Mouse (Mus musculus) c-Kit-negative CD71-positive TER-119-positive erythroid progenitor cells, embryonic 14.5 days (primary cell): ENCODE results near the gene Gm6871.
"Not testable (repeated sequence)": the region's sequence is repeated elsewhere in the genome, so short reads cannot be mapped to it uniquely, and the experiment has no call there.

Source experiments
- DNase-seq: peaks from one replicate; pipeline ENCODE4 v3.0.0-alpha.2; 2013; ENCODE audit warnings: low read depth, low spot score

Gene Gm6871

DNA sequence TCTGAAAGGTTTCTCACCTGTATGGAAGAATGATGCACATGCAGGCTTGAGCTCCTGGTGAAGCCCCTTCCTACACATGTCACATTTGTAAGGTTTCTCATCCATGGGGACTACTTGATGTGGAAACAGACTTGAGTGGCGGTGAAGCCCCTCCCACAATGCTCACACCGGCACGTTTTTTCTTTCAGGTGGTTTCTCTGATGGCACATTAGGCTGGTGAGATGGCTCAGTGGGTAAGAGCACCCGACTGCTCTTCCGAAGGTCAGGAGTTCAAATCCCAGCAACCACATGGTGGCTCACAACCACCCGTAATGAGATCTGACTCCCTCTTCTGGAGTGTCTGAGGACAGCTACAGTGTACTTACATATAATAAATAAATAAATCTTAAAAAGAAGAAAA, at the start of gene Gm6871:
Gene Gm6871 (minus strand): TSS at position 101 of the 400 bp plus-strand sequence.
- DNase-seq = not testable (repeated sequence)

DNA sequence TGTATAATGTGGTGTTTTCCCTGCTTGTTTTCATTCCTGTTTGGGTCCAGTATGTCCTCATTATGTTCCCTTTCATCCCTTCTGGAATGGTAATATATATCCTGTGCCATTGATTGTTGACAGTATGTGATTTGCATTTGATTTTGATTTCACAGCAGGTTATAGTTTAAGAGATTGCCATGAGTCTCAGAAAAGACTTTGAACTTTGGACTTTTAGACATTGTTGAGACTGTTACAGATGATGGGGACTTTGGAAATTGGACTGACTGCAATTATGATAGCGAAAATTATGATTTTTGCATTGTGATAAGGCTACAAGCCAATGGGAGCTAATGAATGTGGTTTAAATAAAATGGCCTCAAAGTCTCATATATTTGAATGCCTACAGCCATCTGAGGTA, 42.8 kb upstream of the Gm6871 start:
- not testable (repeated sequence) for DNase-seq

DNA sequence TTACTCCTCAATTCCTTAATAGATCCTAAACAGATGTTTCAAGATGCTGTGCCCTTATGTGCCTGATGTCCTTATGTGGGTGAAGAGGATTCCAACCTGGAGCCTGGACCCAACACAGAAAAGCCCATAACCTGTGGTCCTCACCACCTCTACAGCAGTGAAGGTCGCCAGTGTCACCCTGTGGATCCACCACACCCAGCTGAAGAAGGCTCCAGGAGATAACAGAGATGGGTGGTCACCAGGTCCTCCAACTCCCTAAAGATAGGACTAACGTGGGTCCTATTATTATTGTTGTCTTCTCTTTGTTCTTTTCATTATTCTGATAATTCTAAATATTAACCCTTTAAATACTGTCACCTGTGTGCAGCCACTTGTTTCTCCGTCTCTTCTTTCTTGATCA, 38.2 kb upstream of the Gm6871 start:
- no peak for DNase-seq

DNA sequence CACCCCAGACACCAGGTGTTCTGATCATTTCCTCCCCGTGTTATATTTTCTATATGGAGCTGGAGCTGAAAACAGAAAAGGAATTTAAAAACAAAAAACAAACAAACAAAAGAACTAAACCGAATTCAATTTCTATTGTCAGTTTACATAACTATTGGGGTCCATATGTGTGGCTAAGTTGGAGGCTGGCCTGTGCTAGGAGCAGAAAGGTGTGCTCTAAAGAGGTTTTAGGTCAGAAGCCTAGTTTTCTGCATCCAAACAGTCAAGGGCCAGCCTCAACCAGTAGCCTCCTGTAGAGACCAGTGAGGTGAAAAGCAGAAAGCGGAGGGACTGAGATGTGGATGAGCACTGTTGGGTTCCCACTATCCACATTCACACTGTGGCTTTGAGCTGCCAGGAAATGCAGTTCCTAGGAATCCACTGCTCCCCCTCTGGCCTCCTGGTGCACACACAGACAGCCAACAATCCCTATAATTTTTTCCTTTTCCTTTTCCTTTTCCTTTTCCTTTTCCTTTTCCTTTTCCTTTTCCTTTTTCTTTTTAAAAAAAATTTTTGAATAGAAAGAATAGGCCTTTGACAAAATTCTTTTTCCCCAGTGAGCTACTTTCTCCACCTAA, 26.6 kb upstream of the Gm6871 start:
- no peak for DNase-seq

DNA sequence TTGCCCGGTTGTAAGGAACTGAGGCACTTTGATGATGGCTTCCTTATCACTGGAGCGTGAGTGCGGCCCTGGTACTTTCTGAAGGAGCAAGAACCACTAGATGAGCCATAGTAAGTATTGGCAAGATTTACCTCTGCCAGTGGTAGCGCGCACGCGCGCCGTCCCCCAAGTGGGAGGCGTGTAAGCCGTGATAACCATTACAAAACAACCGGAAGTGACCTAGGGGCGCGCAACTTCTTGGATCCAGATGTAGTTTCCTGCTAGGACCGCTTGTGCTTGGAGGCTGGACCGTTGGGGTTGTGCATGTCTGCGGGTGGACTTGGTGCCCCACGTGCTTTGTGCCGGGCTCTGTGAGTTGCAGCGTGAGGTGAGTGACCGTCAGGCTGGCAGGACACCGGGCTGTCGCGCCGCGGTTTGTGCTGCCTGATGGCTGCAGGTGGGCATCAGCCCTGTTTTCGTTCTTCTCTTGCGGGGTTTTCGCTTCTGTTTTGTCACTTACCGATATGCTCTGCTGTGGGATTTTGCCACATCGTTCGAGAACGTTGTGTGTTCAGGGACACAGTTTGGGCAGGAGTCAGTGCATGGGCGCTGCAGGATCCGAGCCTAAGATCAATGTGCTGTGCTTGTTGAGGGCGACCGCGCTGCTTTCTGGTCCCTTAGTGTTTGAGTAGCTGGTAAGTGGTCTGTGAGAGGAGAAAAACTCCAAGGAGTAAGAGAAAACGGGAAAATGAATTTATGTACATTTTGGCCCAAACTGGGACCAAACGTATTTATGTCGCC, 25.8 kb upstream of the Gm6871 start, which contains the start of gene 2610021A01Rik:
Gene 2610021A01Rik (plus strand): TSS at position 197 of the 780 bp plus-strand sequence.
- DNase-seq = peak; percentile 48

DNA sequence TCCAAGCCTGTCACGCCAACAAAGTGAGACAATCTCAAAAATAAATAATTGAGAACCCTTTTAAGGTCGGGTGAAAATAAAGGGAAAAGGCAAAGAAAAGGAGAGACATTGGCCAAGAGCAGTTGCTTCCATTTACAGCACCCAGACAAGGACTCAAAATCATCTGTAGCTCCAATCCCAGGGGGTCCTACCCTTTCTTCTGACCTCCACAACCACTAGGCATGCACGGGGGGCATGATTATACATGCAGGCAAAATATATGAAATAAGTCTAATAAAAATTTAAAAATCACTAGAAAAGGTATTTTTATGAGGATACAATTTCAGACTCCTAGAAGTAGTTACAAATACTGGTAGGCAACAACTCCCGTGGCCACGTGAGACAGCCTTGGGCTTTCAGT, 25.2 kb upstream of the Gm6871 start:
- no peak for DNase-seq

DNA sequence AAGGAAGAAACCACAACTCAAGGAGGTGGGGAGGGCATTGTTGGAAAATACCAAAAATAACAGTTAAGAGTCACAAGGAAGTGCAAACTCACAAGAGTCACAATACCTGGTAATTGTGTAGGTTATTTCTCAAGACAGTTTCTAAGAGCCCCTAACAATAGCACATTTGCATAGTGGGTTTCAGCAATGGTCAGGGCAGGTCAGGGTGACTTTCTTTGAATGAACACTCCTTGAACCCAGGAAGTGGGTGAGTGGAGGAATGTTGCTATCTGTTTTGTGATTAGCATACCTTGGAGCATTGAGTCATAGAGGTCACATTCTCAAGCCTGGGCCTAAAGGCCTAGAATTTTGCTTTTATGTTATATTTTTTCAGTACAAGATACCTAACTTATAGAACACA, 14.4 kb upstream of the Gm6871 start:
- not testable (repeated sequence) for DNase-seq

DNA sequence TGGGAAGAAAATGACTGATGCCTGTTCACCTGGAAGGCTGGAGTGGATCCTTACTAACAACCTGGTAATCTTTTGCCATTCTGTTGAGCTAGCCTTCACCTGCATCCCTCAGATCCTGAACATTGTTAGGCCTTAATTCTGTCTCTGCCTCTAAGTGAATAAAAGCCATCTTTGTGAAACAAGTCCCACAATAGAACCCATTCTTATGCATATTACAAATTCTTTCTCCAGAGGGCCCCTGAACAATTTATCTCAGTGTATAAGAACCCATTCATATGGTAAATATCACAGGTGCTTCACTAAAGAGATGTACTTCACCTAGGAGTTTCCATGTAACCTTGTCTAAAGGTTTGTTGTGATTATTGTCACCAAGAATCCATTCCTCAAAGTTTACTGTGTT, 8.6 kb upstream of the Gm6871 start:
- no peak for DNase-seq

DNA sequence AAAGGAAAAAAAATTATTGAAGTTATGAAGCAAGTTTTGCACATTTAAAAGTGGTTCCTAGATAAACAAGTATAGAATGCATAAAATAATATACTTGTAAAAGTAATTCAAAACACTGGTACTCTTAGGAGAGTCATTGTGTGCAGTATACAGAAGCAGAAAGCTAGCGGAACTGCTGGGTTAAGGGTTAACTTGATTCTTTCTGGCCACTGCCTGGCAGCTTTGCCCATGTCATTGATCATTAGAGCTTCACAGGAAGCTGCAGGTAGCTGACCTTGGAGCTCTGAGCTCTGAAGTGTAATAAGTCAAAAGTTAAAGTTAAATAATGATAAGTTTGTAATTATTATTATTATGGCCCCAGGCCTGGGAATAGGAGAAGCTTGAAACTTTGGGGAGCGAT, 4.5 kb upstream of the Gm6871 start:
- DNase-seq = no peak

DNA sequence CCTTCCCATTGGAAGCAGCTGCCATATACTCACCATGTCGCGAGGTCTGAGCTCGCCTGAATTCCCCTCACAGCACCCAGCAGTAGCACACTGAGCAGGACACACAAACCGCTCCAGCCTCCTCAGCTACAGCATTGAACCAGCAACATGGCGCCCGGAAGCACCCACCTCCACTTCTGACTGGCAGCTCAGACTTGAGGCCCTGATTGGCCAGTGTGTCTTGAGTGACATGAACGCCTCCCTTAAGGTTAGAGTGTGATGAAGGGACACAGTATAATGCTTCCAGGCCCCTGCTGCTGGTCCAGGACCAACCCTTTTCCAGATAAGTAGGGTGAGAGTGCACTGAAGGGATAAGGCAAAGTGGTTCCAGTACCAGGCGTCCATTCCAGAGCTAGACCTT, 12.8 kb downstream of the Gm6871 start:
- no peak for DNase-seq

DNA sequence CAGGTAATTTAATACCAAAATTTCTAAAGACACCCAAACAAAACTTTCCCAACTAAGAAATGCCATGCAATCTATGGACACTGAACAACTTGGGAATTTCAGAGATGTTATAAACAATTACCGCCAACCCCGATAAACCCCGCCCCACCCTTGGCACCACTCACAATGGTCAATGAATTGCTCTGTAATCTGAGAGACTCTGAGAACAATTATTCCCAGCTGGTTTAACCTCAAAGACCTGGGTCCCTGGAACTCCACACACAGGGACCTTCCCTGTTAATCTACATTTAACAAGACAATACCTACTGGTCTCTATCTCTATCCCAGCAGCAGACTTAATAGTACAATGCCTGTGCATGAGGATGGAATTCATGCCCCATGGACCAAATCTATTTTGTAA, 60.8 kb downstream of the Gm6871 start:
- DNase-seq = no peak

DNA sequence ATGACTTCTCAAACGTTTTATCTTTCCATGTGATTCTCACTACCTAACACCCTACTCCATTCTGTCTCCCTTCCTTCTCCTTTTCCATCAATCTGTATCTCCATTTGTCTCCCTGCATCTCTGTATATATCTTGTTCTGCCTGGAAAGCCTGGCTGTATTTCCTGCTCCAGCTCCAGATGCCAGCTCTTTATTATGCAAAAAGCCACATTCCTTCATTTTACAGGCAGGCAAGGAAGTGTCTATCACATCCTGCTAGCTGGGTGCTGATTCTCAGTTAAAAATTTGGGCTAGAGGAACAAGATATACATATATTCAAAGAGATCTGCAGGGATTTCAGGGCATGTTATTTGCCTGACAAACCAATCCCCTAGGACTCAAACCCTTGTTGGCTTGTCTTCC, 61.3 kb downstream of the Gm6871 start:
- DNase-seq = no peak

DNA sequence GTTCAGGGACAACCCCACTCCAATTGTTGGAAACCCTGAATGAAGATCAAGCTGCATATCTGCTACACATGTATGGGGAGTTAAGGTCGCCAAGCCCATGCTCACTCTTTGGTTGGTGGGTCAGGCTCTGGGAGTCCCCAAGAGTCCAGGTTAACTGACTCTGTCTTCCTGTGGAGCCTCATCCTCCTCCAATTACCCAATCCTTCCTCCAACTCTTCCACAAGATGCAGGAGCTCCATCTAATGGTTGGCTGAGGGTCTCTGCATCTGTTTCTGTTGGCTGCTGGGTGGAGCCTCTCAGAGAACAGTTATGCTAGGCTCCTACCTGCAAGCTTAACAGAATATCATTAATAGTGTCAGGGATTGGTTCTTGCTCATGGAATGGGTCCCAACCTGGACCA, 71.1 kb downstream of the Gm6871 start:
- DNase-seq = no peak

DNA sequence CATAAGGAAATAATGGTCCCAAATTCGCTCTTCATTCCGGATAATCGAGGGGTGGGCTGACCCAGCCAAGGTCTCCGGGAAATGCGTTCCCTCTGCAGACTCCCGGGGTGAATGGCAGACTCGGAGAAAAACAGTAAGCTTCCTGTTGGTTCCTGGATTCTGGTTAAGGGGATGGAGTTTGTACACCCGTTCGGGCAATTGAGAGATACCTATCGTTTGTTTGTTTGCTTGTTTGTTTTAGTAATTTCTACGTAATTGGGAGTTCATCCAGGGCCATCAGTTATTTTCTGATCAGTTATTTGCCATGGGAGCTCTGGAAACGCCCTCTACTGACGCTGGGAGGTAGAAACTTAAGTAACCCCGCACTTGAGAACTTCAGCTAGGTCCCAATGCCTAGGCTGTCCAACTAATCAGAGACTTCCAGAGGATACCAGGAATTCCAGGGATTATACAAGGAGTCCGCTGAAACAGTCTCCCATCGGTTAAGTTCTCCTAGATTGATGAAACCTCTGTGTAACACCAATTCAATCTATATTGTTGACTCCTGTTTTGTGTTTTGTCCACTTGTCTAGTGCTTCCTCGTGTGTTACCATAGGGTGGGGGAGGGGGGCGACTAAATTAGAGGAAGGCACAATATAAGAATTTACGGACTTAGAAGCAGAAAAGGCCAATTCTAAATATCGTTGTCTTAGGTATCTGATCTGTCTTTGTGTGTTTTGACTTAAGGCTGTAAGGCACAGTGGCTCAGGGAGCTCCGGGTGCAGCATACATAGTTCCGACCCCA, 73.1 kb downstream of the Gm6871 start:
- peak; percentile 12 for DNase-seq

DNA sequence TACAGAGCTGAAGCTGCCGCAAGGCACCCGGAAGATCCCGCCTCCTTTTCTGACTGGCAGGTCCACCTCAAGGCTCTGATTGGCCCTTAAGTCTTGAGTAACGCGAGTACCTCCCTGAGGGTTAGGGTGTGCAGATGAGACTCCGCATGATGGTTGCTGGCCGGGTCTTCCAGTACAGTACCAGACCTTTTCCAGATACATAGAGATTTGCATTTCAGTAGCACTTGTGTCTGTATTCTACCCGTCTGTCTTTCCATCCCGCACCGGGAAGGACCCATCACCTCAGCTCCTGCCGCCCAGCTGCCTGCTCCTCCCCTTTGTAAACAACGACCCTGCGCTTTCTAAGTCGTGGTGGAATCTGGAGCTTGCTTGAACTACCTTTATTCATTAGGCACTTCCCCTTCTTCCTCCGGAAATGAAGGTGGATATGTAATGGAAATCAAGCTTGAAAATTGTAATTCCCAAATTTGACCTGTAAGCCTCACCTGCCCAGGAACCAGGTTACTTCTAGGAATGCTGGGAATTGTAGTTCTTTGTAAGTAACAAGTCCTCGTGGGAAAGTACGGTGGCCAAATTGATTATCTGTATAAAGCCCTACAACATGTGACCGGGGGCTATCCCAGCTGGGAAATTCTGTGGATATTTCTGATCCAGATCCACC, 73.9 kb downstream of the Gm6871 start, which contains the start of the genes Gm20449 and AW146154:
Gene Gm20449 (minus strand): TSS at position 29 of the 661 bp plus-strand sequence.
Gene AW146154 (minus strand): TSS at position 502 of the 661 bp plus-strand sequence.
- peak; percentile 74 for DNase-seq

DNA sequence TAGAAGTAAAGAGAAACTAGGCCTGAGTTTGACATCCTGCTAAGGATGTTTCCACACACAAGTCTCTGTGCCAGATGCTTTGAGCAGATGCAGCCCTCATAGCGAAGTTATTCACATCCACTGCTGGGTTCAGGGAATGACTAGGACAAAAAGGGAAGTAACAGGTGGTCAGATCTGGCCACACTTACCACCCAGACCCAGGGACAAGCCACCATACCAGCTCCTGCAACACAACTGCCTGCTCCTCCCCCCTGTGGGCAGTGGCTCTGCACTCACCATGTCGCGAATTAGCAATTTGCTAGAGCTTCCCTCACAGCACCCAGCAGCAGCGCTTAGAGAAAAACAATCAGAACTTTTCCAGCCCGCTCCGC, 74.5 kb downstream of the Gm6871 start:
- DNase-seq = not testable (repeated sequence)

DNA sequence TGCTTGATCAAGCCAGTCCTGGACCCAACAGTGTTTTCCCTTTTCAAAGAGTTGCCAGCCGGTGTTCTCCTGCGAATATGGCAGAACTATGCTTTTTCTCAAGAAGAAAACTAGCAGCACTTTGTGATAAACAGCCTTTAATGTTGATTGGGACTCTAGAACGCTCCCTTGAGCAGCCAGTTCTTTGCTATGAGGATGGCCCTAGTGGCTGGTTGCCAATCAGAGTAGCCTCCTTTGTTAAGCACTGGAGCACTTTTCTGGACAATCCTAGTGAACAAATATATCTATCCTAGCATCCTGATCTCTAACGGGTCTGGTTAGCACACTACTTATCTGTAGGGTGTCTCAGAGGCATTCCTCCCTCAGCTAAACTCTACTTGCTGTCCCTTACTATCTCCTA, 75.0 kb downstream of the Gm6871 start:
- DNase-seq = not testable (repeated sequence)

DNA sequence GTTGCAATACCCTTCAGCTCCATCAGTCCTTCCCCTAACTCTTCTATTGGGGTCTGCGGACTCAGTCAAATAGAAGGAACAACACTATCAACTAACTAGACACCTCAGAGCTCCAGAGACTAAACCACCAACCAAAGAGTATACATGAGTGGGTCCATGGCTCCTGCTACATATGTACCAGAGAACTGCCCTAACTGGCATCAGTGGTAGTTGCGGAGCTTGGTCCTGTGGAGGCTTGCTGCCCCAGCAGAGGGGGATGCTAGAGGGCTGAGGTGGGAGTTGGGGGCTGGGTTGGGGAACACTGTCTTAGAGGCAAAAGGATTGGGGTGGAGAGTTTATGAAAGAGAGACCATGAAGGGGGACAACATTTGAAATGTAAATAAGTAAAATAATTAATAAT, 75.6 kb downstream of the Gm6871 start:
- no peak for DNase-seq
